Mouse (Mus musculus): ENCODE data around the gene Bnc1. TPM values are rescaled to one million over a fixed set of nuclear protein-coding genes. Genes with fewer than 3 reads are reported as not detected.

The Bnc1 gene
- polyA plus RNA-seq, 1 experiment: 0.06 TPM

GRCm38 (mm10) chr7:81918316-81918715 lies 73.8 kb downstream of the Bnc1 start:
- Histone ChIP-seq H3K27me3 (ENCODE audit: control insufficient read depth, insufficient read depth, insufficient read length) (peaks cover 4% of the 10 kb centered on the region), H3K79me2 (ENCODE audit: control insufficient read depth, insufficient read depth) (no peaks in the 10 kb centered on the region), H3K36me3 (ENCODE audit: control insufficient read depth, insufficient read depth) (no peaks in the 10 kb centered on the region), H3K4me3 (ENCODE audit: insufficient read depth, poor library complexity, severe bottlenecking) (no peak overlapping the region), H3K79me3 (ENCODE audit: low read depth) (no peaks in the 10 kb centered on the region), H3ac (ENCODE audit: control insufficient read depth, insufficient read length, low read depth) (no peak overlapping the region)
- TF ChIP-seq MYOD1 (IDR thresholded peaks at IDR 0.05; ENCODE audit: control insufficient read depth, insufficient read length, low read depth) (no peak), USF1 (IDR thresholded peaks at IDR 0.05; ENCODE audit: low read depth) (no peak), FOSL1 (IDR thresholded peaks at IDR 0.05; ENCODE audit: insufficient read depth, low read length, poor library complexity, severe bottlenecking) (no peak), MAX (IDR thresholded peaks at IDR 0.05) (no peak), CEBPB (IDR thresholded peaks at IDR 0.05; ENCODE audit: low read depth) (no peak), MYOG (IDR thresholded peaks at IDR 0.05; ENCODE audit: control insufficient read depth, extremely low read depth, insufficient read length) (no peak), CTCF (IDR thresholded peaks at IDR 0.05; ENCODE audit: control insufficient read depth, insufficient read depth, insufficient read length) (no peak)

Other genes starting within 250 kb of the Bnc1 start
- 14.8 TPM for gene Ramac, start 229.4 kb downstream of the Bnc1 start, polyA plus RNA-seq (2012; fragmentation: generic; extraction: Trizol)
- 34.3 TPM for gene 3110040N11Rik, start 202.8 kb downstream of the Bnc1 start, polyA plus RNA-seq (2012; fragmentation: generic; extraction: Trizol)
- gene Btbd1, start 162.9 kb downstream of the Bnc1 start, polyA plus RNA-seq (2012; fragmentation: generic; extraction: Trizol): 35.6 TPM
- gene Gm10160, start 136.5 kb downstream of the Bnc1 start, polyA plus RNA-seq (2012; fragmentation: generic; extraction: Trizol): not detected
- gene Tm6sf1, start 133.3 kb downstream of the Bnc1 start, polyA plus RNA-seq (2012; fragmentation: generic; extraction: Trizol): 0.05 TPM
- gene Hdgfl3, start 57.8 kb downstream of the Bnc1 start, polyA plus RNA-seq (2012; fragmentation: generic; extraction: Trizol): not detected
- gene Sh3gl3, start 181.5 kb upstream of the Bnc1 start, polyA plus RNA-seq (2012; fragmentation: generic; extraction: Trizol): 1.1 TPM